Mouse (Mus musculus) liver, embryonic 18 days (tissue): ENCODE data around the gene Ankrd13b. TPM values are rescaled to one million over a fixed set of nuclear protein-coding genes. Genes with fewer than 3 reads are reported as not detected.

Experiments used
- polyA plus RNA-seq: library from polyadenylated mRNA; depleted of rRNA; stranded (reverse); fragments of >200 nt; gene quantifications from 2 replicates; pipeline ENCODE4 v1.2.3, GENCODE M21; 2012; rRNA removed

Ankrd13b gene
- polyA plus RNA-seq, result 2.6 and 3.2 TPM in 2 replicates

GRCm38 (mm10) chr11:77489591-77490235, at the start of gene Ankrd13b:
Gene Ankrd13b, minus strand, starts transcription at chr11:77489678.

GRCm38 (mm10) chr11:77519043-77519442, 29.6 kb upstream of the Ankrd13b start, which contains the start of gene Gm10392:
Gene Gm10392, minus strand, starts transcription at chr11:77519198.

GRCm38 (mm10) chr11:77515637-77516552, 26.4 kb upstream of the Ankrd13b start, which contains the start of gene Trp53i13:
Gene Trp53i13, minus strand, starts transcription at chr11:77515980.

GRCm38 (mm10) chr11:77514832-77515636, 25.6 kb upstream of the Ankrd13b start, which contains the start of gene Abhd15:
Gene Abhd15, plus strand, starts transcription at chr11:77515121.

GRCm38 (mm10) chr11:77493512-77494343, 4.2 kb upstream of the Ankrd13b start, which contains the start of gene Git1:
Gene Git1, plus strand, starts transcription at chr11:77493562.

GRCm38 (mm10) chr11:77462283-77463100, 27.0 kb downstream of the Ankrd13b start, which contains the start of gene Coro6:
Gene Coro6, plus strand, starts transcription at chr11:77462411.

Other genes starting within 250 kb of the Ankrd13b start
- gene Coro6, start 27.3 kb downstream of the Ankrd13b start, polyA plus RNA-seq, result 0.10 and 0.23 TPM in 2 replicates
- 5.7 and 7.5 TPM in 2 replicates for gene Git1, start 3.9 kb upstream of the Ankrd13b start, polyA plus RNA-seq
- gene Abhd15, start 25.4 kb upstream of the Ankrd13b start, polyA plus RNA-seq, result 1.6 TPM in 2 replicates
- gene Trp53i13, start 26.3 kb upstream of the Ankrd13b start, polyA plus RNA-seq, result 3.1 and 3.6 TPM in 2 replicates
- 0.01 and 0.02 TPM in 2 replicates for gene Gm10392, start 29.5 kb upstream of the Ankrd13b start, polyA plus RNA-seq
- gene Taok1, start 118.1 kb upstream of the Ankrd13b start, polyA plus RNA-seq, result 3.5 and 4.0 TPM in 2 replicates
- gene Nufip2, start 196.5 kb upstream of the Ankrd13b start, polyA plus RNA-seq, result 7.7 and 7.9 TPM in 2 replicates
- not detected in 2 replicates for gene Cryba1, start 235.6 kb upstream of the Ankrd13b start, polyA plus RNA-seq